Mouse (Mus musculus): ENCODE measurements around the gene Peli1.

Gene Peli1

GRCm38 (mm10) chr11:21091067-21091427 lies at the start of gene Peli1:
TSS of gene Peli1 (plus strand) at chr11:21091291.
- in situ Hi-C loops (cut with MboI; ENCODE audit: low sequenced_read_pairs), result no loop called here

GRCm38 (mm10) chr11:21042590-21042989 lies 48.5 kb upstream of the Peli1 start:
- in situ Hi-C loops (cut with MboI; ENCODE audit: low sequenced_read_pairs), result no loop called here

GRCm38 (mm10) chr11:21046188-21046587 lies 44.9 kb upstream of the Peli1 start:
- in situ Hi-C loops (cut with MboI; ENCODE audit: low sequenced_read_pairs), result no loop called here

GRCm38 (mm10) chr11:21047921-21048320 lies 43.2 kb upstream of the Peli1 start:
- in situ Hi-C loops (cut with MboI; ENCODE audit: low sequenced_read_pairs), result no loop called here

- in situ Hi-C loops (cut with MboI; ENCODE audit: low sequenced_read_pairs), result no loop called here
Measured at GRCm38 (mm10) chr11:21051716-21052115, 39.4 kb upstream of the Peli1 start.

- in situ Hi-C loops (cut with MboI; ENCODE audit: low sequenced_read_pairs), result no loop called here
Measured at GRCm38 (mm10) chr11:21054587-21054986, 36.5 kb upstream of the Peli1 start.

- in situ Hi-C loops (cut with MboI; ENCODE audit: low sequenced_read_pairs), result no loop called here
Measured at GRCm38 (mm10) chr11:21056109-21056850, 34.8 kb upstream of the Peli1 start.

- in situ Hi-C loops (cut with MboI; ENCODE audit: low sequenced_read_pairs), result no loop called here
Measured at GRCm38 (mm10) chr11:21057511-21058414, 33.3 kb upstream of the Peli1 start.

GRCm38 (mm10) chr11:21058415-21058781 lies 32.7 kb upstream of the Peli1 start:
- in situ Hi-C loops (cut with MboI; ENCODE audit: low sequenced_read_pairs), result no loop called here

- in situ Hi-C loops (cut with MboI; ENCODE audit: low sequenced_read_pairs), result no loop called here
Measured at GRCm38 (mm10) chr11:21060386-21061074, 30.6 kb upstream of the Peli1 start.

GRCm38 (mm10) chr11:21061075-21061403 lies 30.1 kb upstream of the Peli1 start:
- in situ Hi-C loops (cut with MboI; ENCODE audit: low sequenced_read_pairs), result no loop called here

GRCm38 (mm10) chr11:21061431-21061830 lies 29.7 kb upstream of the Peli1 start:
- in situ Hi-C loops (cut with MboI; ENCODE audit: low sequenced_read_pairs), result no loop called here

- in situ Hi-C loops (cut with MboI; ENCODE audit: low sequenced_read_pairs), result no loop called here
Measured at GRCm38 (mm10) chr11:21062071-21062470, 29.0 kb upstream of the Peli1 start.

- in situ Hi-C loops (cut with MboI; ENCODE audit: low sequenced_read_pairs), result no loop called here
Measured at GRCm38 (mm10) chr11:21063271-21063670, 27.8 kb upstream of the Peli1 start.

GRCm38 (mm10) chr11:21079400-21079799 lies 11.7 kb upstream of the Peli1 start:
- in situ Hi-C loops (cut with MboI; ENCODE audit: low sequenced_read_pairs), result no loop called here

- in situ Hi-C loops (cut with MboI; ENCODE audit: low sequenced_read_pairs), result no loop called here
Measured at GRCm38 (mm10) chr11:21079851-21080362, 11.2 kb upstream of the Peli1 start.

- in situ Hi-C loops (cut with MboI; ENCODE audit: low sequenced_read_pairs), result no loop called here
Measured at GRCm38 (mm10) chr11:21081169-21081568, 9.9 kb upstream of the Peli1 start.

GRCm38 (mm10) chr11:21082711-21083110 lies 8.4 kb upstream of the Peli1 start:
- in situ Hi-C loops (cut with MboI; ENCODE audit: low sequenced_read_pairs), result no loop called here

GRCm38 (mm10) chr11:21088356-21088755 lies 2.7 kb upstream of the Peli1 start:
- in situ Hi-C loops (cut with MboI; ENCODE audit: low sequenced_read_pairs), result no loop called here

- in situ Hi-C loops (cut with MboI; ENCODE audit: low sequenced_read_pairs), result no loop called here
Measured at GRCm38 (mm10) chr11:21089571-21089970, 1.5 kb upstream of the Peli1 start.

All from CH12F3 (cell line).